Mouse (Mus musculus) cerebellum, adult 2 months (tissue): ENCODE results near the gene Wsb1.

ENCODE experiments used
- CTCF ChIP-seq: fragments of 200-500 bp; IDR thresholded peaks from 2 replicates; pipeline ENCODE4 v1.5.1; 2011; ENCODE audit warnings: low read depth, mild to moderate bottlenecking, control low read depth, low read length, moderate library complexity, borderline replicate concordance; ENCODE audit not compliant: insufficient read depth
- POLR2A ChIP-seq: fragments of 200-500 bp; IDR thresholded peaks from 2 replicates; pipeline ENCODE4 v1.6.1; 2011; ENCODE audit warnings: low read length, control low read depth, borderline replicate concordance; ENCODE audit not compliant: insufficient read depth

DNA sequence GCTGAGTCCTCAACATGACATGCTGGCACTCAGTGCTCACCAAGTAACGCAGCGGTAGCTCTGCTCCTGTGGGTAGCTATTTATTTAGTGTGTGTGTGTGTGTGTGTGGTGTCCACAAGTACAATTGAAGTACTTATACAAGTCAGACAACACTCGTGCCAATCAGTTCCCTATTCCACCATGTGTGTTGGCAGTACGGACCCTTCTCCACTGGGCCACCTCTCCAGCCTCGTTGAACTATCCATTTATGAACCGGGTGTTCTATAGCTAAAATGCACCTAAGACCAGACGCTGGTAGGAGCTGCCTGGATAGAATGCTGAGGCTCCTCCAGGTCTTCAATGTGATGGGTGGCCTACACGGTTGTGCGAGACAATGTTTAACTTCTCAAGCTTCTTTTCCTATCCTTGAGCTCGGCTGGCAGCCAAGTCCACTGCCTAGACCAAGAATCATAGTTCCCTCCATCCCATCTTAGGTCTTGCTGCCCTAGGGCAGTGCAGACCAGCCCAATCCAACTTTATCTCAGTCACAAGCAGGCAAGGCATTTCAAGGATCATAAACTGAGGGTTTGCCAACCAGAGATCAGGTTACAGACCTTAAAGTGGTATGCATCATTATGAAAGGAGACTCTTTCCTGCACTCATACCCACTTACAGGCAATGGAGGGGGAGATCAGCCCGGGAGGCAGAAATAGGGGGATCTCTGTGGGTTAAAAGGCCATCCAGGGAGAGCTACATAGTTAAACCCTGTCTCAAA, 16.6 kb downstream of the Wsb1 start:
- TF ChIP-seq POLR2A (no peak), CTCF (no peak)
